Mouse (Mus musculus): ENCODE data around the gene Tle3.

DNA sequence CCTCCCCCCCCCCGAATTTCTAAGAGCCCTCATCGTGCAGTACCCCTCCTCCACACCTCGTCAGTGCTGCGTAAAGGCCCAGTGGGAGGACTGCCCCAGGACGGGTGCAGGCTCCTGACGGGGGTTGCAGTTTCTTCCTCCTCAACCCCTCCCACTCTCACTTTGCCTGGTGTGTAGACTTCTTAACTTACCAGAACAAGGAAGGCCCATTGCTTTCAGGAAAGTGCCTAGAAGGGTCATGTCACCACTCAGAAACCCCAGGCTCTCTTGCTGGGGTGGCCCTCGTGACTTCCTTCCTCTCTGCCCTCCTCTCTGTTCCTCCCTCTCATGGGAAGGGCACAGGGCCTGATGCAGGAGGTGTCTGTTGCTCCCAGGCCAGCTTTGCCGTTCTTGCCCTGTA lies 13.6 kb downstream of the Tle3 start:
- TF ChIP-seq CTCF (IDR thresholded peaks at IDR 0.05; ENCODE audit: control insufficient read depth, insufficient read depth, insufficient read length) = no peak
- TF ChIP-seq MYOG (IDR thresholded peaks at IDR 0.05; ENCODE audit: control insufficient read depth, extremely low read depth, insufficient read length) = no peak
- no peak for TF ChIP-seq CEBPB (IDR thresholded peaks at IDR 0.05; ENCODE audit: low read depth)
- no peak for TF ChIP-seq MYOD1 (IDR thresholded peaks at IDR 0.05; ENCODE audit: control insufficient read depth, insufficient read length, low read depth)
- TF ChIP-seq FOSL1 (IDR thresholded peaks at IDR 0.05; ENCODE audit: insufficient read depth, low read length, poor library complexity, severe bottlenecking) = no peak
- no peak for TF ChIP-seq MAX (IDR thresholded peaks at IDR 0.05)
